Mouse (Mus musculus): ENCODE results near the gene Phf1. TPM values are rescaled to one million over a fixed set of nuclear protein-coding genes. Genes with fewer than 3 reads are reported as not detected.
"Not testable (repeated sequence)": the region's sequence is repeated elsewhere in the genome, so short reads cannot be mapped to it uniquely, and the experiment has no call there.

Gene Phf1
- polyA plus RNA-seq (2016; fragmentation: Nextera tagmentation; extraction: Ambion mirVana) = 2.8 and 2.9 TPM in 2 replicates

DNA sequence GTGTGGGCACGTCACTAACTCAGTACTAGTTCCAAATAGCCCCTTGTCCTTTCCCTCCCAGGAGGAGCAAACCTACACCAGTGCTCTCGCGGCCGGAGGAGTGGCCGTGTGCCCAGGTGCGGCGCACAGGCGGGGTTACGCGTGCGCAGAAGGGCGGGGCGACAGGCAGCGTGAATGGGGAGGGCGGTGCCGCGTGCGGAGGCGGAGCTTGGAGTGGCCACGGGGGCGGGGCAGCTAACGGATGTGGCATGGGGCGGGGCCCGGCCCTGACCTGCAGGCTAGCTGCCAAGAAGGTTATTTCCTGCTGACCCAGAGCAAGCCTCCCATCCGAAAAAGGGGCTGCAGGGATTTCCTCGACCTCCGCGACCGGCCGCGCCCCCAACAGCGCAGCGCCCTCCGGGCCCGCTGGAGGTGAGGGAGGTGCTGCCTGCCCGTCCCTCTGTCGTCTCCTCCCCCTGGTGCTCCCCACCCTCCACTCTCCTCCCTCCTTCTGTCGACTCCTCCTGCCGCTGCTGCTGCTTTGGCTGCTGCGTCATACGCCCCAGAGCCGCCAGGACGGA, at the start of gene Phf1:
TSS of gene Phf1 (plus strand) at position 214 of the 560 bp plus-strand sequence.
- H3K4me1 ChIP-seq = peaks cover 30% of the 10 kb centered on the region
- peak; percentile 93 for DNase-seq (ENCODE audit: extremely low spot score, low spot score)
- peak within 1 kb of the TSS; percentile 67 for H3K4me3 ChIP-seq
- no peaks in the 10 kb centered on the region for H3K9me3 ChIP-seq
- 0% methylated on average over 34 of the region's 43 CpGs for WGBS
- H3K27me3 ChIP-seq (ENCODE audit: poor library complexity, severe bottlenecking) = no peaks in the 10 kb centered on the region
- H3K36me3 ChIP-seq (replicated peaks) = peaks cover 83% of the 10 kb centered on the region
- H3K27ac ChIP-seq = peak within 1 kb of the TSS; percentile 87

GRCm38 (mm10) chr17:26883585-26883984, 49.3 kb upstream of the Phf1 start:
- H3K9me3 ChIP-seq = peaks cover 3% of the 10 kb centered on the region; the same call in 1 of the 2 replicates
- peaks cover 20% of the 10 kb centered on the region for H3K4me1 ChIP-seq
- H3K27ac ChIP-seq = no peak overlapping the region
- no peaks in the 10 kb centered on the region for H3K36me3 ChIP-seq (replicated peaks)
- 80% methylated on average over 6 of the region's 6 CpGs for WGBS
- peaks cover 40% of the 10 kb centered on the region for H3K27me3 ChIP-seq (ENCODE audit: poor library complexity, severe bottlenecking)
- no peak overlapping the region for H3K4me3 ChIP-seq
- no peak for DNase-seq (ENCODE audit: extremely low spot score, low spot score)

DNA sequence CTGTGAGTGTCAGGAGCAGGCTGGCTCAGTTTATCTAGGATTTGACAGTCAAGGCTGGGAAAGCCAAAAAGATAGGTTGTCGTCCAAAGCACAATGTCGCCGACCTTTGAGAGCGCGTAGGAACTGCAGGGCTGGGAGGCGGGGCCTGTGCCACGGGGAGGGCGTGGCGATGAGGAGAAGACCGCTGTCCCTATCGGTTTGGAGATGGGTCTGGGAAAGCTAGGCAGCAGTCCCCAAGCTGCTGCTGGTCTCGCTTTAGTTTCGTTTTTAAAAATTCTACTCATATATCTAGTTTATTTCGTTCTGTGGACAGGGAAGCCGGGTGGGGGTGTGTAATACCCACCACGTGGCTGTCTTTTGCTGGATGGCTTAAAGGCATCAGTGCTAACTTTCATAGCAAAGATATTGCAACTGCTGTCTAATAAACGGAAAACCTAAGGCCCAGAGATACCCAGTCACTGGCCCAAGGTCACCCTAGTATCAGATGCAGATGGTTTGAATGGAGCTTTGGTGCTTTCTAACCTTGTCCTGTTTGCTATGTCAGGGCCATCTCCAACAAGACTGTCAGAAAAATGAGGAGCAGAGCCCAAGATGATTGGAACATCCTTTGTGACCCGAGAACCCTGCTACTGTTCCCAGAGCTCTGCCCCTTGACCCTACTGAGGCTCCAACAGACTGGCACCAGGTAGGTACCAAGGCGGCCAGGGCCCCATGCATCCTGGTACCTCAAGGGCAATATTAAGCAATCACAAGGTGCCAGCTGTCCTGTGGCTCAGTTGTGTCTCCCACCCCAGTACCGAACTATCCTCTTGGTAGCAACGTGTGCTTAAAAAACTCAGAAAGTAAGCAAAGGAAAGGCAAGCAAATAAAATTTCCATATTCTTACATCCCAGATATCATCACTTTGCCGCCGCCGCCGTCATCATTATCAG, 47.6 kb upstream of the Phf1 start:
- Histone ChIP-seq H3K4me1 (peaks cover 20% of the 10 kb centered on the region), H3K9me3 (peaks cover 3% of the 10 kb centered on the region; the same call in 1 of the 2 replicates), H3K36me3 (replicated peaks) (no peaks in the 10 kb centered on the region), H3K27ac (no peak overlapping the region), H3K4me3 (peak overlapping the region; percentile 44), H3K27me3 (ENCODE audit: poor library complexity, severe bottlenecking) (peaks cover 42% of the 10 kb centered on the region)
- WGBS = 24% methylated on average over 25 of the region's 25 CpGs
- DNase-seq (ENCODE audit: extremely low spot score, low spot score) = peak; percentile 68

DNA sequence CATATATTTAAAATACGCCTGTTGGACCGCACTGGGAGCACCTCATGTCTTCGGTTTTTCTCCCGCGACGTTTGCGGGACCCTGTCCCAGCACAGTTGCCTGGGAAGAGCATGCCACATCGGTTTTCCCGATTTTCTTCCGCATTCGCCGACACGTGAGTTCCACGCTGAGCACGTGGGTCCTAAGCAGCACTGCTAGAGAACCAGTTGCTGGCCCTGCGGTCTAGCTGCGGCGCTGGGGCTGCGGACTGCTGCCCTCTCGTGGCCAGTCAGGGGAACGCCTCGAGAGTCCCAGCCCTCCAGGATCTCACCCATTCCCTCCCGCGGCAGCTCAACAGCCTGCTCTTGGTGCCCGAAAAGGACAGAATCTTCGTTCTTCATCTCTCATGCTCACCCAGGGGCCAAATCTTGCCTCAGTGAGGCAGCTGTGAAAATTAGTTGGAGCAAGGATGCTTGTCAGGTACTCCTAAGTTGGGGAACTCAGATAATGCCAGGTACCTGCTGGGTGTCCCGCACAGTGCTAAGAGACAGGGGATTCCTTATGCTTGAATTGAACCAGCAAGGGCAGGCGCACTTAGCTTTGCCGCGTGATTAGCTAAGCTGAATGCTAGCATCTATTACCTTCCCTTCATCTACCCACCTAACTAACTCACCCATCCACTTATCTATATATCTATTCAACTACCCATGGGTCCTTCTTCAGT, 46.7 kb upstream of the Phf1 start:
- Histone ChIP-seq H3K36me3 (replicated peaks) (no peaks in the 10 kb centered on the region), H3K4me3 (peak overlapping the region; percentile 44), H3K27ac (no peak overlapping the region), H3K4me1 (peaks cover 20% of the 10 kb centered on the region), H3K9me3 (no peaks in the 10 kb centered on the region), H3K27me3 (ENCODE audit: poor library complexity, severe bottlenecking) (peaks cover 42% of the 10 kb centered on the region)
- WGBS = 9% methylated on average over 30 of the region's 30 CpGs
- DNase-seq (ENCODE audit: extremely low spot score, low spot score) = peak; percentile 86

GRCm38 (mm10) chr17:26887926-26888325, 44.9 kb upstream of the Phf1 start:
- no peak for DNase-seq (ENCODE audit: extremely low spot score, low spot score)
- 48% methylated on average over 3 of the region's 3 CpGs for WGBS
- Histone ChIP-seq H3K27ac (no peak overlapping the region), H3K36me3 (replicated peaks) (no peaks in the 10 kb centered on the region), H3K4me1 (peaks cover 28% of the 10 kb centered on the region), H3K27me3 (ENCODE audit: poor library complexity, severe bottlenecking) (peaks cover 50% of the 10 kb centered on the region), H3K4me3 (no peak overlapping the region), H3K9me3 (no peaks in the 10 kb centered on the region)

DNA sequence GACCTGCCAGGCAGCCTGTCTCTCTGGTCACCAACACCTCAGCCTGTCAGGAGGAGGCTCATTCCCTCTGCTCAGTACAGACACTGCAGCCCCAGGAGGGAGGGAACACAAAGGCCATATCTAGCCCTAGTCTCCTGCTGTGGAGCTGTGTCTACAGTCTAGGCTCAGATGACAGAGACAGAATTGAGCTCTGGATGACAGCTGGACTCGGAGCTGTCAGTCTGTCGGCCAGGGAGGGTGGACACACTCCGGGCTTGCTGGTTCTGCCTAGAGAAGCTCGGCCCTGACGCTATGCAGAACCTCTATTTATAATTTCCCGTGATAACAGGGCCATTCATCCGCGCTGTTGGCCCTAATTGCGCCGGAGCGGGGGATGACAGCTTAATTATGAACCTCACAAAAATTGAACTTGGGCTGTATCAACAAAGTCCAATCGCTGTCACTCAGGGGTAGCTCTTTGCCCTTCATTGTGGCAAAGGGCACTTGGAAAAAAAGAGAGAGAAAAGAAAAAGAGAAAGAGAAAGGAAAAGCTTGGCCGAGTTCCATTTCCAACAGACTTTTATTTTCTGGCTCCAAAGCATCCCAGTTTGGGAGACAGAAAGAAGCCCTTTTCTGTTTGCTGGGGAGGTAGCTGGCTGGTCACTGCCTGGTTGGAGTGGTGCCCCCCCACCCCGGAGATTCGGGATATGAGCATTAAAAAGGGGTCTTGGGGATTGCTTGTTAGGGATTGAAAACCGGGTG, 40.0 kb upstream of the Phf1 start:
- no peak for DNase-seq (ENCODE audit: extremely low spot score, low spot score)
- no peak overlapping the region for H3K4me3 ChIP-seq
- H3K27me3 ChIP-seq (ENCODE audit: poor library complexity, severe bottlenecking) = peaks cover 27% of the 10 kb centered on the region
- WGBS = 68% methylated on average over 16 of the region's 16 CpGs
- no peak overlapping the region for H3K27ac ChIP-seq
- no peaks in the 10 kb centered on the region for H3K36me3 ChIP-seq (replicated peaks)
- peaks cover 22% of the 10 kb centered on the region for H3K4me1 ChIP-seq
- no peaks in the 10 kb centered on the region for H3K9me3 ChIP-seq

DNA sequence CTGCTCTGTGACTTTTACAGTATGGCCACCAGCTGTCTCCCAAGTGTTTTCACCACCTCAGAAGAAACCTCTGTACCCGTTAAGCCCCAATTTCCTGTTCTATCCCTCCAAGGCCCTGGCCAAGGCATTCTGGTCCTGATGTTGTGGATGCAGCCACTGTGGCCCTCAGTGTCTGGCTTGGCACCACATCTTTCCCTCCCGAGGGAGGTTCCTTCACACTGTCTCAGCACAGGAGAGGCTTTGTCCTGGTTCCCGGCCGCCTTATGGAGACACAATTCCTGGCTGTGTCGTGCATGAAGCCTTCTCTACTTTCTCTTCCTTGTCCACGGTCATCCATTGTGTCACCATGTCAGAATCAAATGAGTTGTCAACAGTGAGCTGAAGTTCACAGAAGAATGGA, 39.4 kb upstream of the Phf1 start:
- Histone ChIP-seq H3K4me3 (no peak overlapping the region), H3K27me3 (ENCODE audit: poor library complexity, severe bottlenecking) (peaks cover 20% of the 10 kb centered on the region; the same call in 1 of the 2 replicates), H3K36me3 (replicated peaks) (no peaks in the 10 kb centered on the region), H3K4me1 (peaks cover 22% of the 10 kb centered on the region), H3K27ac (no peak overlapping the region), H3K9me3 (no peaks in the 10 kb centered on the region)
- 68% methylated on average over 6 of the region's 6 CpGs for WGBS
- DNase-seq (ENCODE audit: extremely low spot score, low spot score) = no peak

GRCm38 (mm10) chr17:26894342-26894741, 38.5 kb upstream of the Phf1 start:
- Histone ChIP-seq H3K27me3 (ENCODE audit: poor library complexity, severe bottlenecking) (peaks cover 17% of the 10 kb centered on the region; the same call in 1 of the 2 replicates), H3K9me3 (no peaks in the 10 kb centered on the region), H3K4me1 (peaks cover 22% of the 10 kb centered on the region), H3K4me3 (no peak overlapping the region), H3K36me3 (replicated peaks) (no peaks in the 10 kb centered on the region), H3K27ac (no peak overlapping the region)
- 93% methylated on average over 6 of the region's 6 CpGs for WGBS
- no peak for DNase-seq (ENCODE audit: extremely low spot score, low spot score)

GRCm38 (mm10) chr17:26895578-26895977, 37.3 kb upstream of the Phf1 start:
- peaks cover 22% of the 10 kb centered on the region for H3K4me1 ChIP-seq
- WGBS = 13% methylated on average over 10 of the region's 10 CpGs
- peak; percentile 79 for DNase-seq (ENCODE audit: extremely low spot score, low spot score)

DNA sequence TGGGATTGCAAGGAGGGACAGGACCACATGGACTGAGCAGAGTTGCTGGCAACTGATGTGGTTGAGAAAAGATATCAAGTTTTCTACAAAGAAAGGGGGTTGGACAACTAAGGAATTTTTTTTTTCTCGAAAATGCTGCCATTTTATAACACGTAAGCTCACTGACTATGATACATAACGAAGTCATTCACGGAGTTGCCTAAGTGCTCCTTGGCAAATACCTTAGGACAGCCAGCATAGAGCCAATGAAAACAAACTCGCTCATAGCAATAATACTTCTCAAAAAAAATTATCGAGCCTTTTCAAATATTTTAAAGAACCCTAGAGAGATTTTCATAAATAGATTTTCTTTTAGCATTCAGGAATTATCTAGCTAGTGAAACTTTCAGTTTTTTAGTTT, 31.9 kb upstream of the Phf1 start:
- WGBS = 84% methylated on average over 6 of the region's 6 CpGs
- no peak overlapping the region for H3K27ac ChIP-seq
- peaks cover 5% of the 10 kb centered on the region; the same call in 1 of the 2 replicates for H3K27me3 ChIP-seq (ENCODE audit: poor library complexity, severe bottlenecking)
- no peak for DNase-seq (ENCODE audit: extremely low spot score, low spot score)
- no peaks in the 10 kb centered on the region for H3K36me3 ChIP-seq (replicated peaks)
- H3K4me1 ChIP-seq = 0 out of 2 replicates have a peak, but pooled peaks cover under 1% of the 10 kb centered on the region
- H3K9me3 ChIP-seq = peaks cover 1% of the 10 kb centered on the region; the same call in 1 of the 2 replicates
- H3K4me3 ChIP-seq = no peak overlapping the region

More at GRCm38 (mm10) chr17:26895578-26895977, 37.3 kb upstream of the Phf1 start:
- H3K27ac ChIP-seq = no peak overlapping the region
- no peaks in the 10 kb centered on the region for H3K36me3 ChIP-seq (replicated peaks)
- no peak overlapping the region for H3K4me3 ChIP-seq
- no peaks in the 10 kb centered on the region for H3K9me3 ChIP-seq
- H3K27me3 ChIP-seq (ENCODE audit: poor library complexity, severe bottlenecking) = peaks cover 17% of the 10 kb centered on the region; the same call in 1 of the 2 replicates

- Histone ChIP-seq H3K36me3 (replicated peaks) (no peaks in the 10 kb centered on the region), H3K27ac (no peak overlapping the region), H3K4me3 (no peak overlapping the region), H3K4me1 (no peaks in the 10 kb centered on the region), H3K27me3 (ENCODE audit: poor library complexity, severe bottlenecking) (no peaks in the 10 kb centered on the region), H3K9me3 (peaks cover 15% of the 10 kb centered on the region)
- DNase-seq (ENCODE audit: extremely low spot score, low spot score) = no peak
- 61% methylated on average over 5 of the region's 5 CpGs for WGBS
These were observed 28.5 kb upstream of the Phf1 start for GRCm38 (mm10) chr17:26904320-26904719.

GRCm38 (mm10) chr17:26907506-26907905, 25.3 kb upstream of the Phf1 start:
- peaks cover 15% of the 10 kb centered on the region for H3K9me3 ChIP-seq
- H3K4me1 ChIP-seq; H3K27ac ChIP-seq; H3K4me3 ChIP-seq; H3K36me3 ChIP-seq (replicated peaks); H3K27me3 ChIP-seq (ENCODE audit: poor library complexity, severe bottlenecking); DNase-seq (ENCODE audit: extremely low spot score, low spot score): not testable (repeated sequence)
- 95% methylated on average over 15 of the region's 15 CpGs for WGBS

Measured in forebrain, embryonic 10.5 days (tissue).